Mouse (Mus musculus): Measurements from ENCODE around the gene Syngr1.
A peak's percentile ranks its signal among the peaks of the same experiment; 100 is the strongest.

The Syngr1 gene

GRCm38 (mm10) chr15:80071951-80072437, 19.1 kb upstream of the Syngr1 start:
- DNase-seq: no peak

GRCm38 (mm10) chr15:80072579-80073255, 18.4 kb upstream of the Syngr1 start:
- no peak for DNase-seq

GRCm38 (mm10) chr15:80073256-80073621, 17.9 kb upstream of the Syngr1 start:
- DNase-seq: no peak

- peak in 1 of 2 experiments; percentile 45 for DNase-seq
Measured at GRCm38 (mm10) chr15:80074663-80075373, 16.3 kb upstream of the Syngr1 start.

GRCm38 (mm10) chr15:80075374-80075694, 15.8 kb upstream of the Syngr1 start:
- DNase-seq: no peak

- no peak for DNase-seq
Measured at GRCm38 (mm10) chr15:80075733-80076337, 15.3 kb upstream of the Syngr1 start.

- DNase-seq: peak; percentile 73 to 84
Measured at GRCm38 (mm10) chr15:80076338-80077136, 14.6 kb upstream of the Syngr1 start.

GRCm38 (mm10) chr15:80078058-80078814, 12.9 kb upstream of the Syngr1 start:
- DNase-seq: peak in 1 of 2 experiments; percentile 34

- no peak for DNase-seq
Measured at GRCm38 (mm10) chr15:80079129-80079668, 11.9 kb upstream of the Syngr1 start.

GRCm38 (mm10) chr15:80079954-80080353, 11.2 kb upstream of the Syngr1 start:
- DNase-seq: no peak

GRCm38 (mm10) chr15:80080711-80081615, 10.2 kb upstream of the Syngr1 start:
- DNase-seq: peak in 1 of 2 experiments; percentile 66

GRCm38 (mm10) chr15:80081801-80082546, 9.2 kb upstream of the Syngr1 start:
- peak in 1 of 2 experiments; percentile 45 for DNase-seq

GRCm38 (mm10) chr15:80082661-80083275, 8.4 kb upstream of the Syngr1 start:
- DNase-seq: no peak

- peak; percentile 98 to 99 for DNase-seq
Measured at GRCm38 (mm10) chr15:80083276-80083731, 7.8 kb upstream of the Syngr1 start.

- peak in 1 of 2 experiments; percentile 62 for DNase-seq
Measured at GRCm38 (mm10) chr15:80083740-80084139, 7.4 kb upstream of the Syngr1 start.

- DNase-seq: no peak
Measured at GRCm38 (mm10) chr15:80087406-80088012, 3.6 kb upstream of the Syngr1 start.

- DNase-seq: peak; percentile 93 to 97
Measured at GRCm38 (mm10) chr15:80088637-80089036, 2.5 kb upstream of the Syngr1 start.

GRCm38 (mm10) chr15:80090155-80090554, 979 bp upstream of the Syngr1 start:
- DNase-seq: no peak

GRCm38 (mm10) chr15:80090741-80091120, 403 bp upstream of the Syngr1 start:
- DNase-seq: peak in 1 of 2 experiments; percentile 72
